Mouse (Mus musculus): Measurements from ENCODE around the gene Mpped1.
A peak's percentile ranks its signal among the peaks of the same experiment; 100 is the strongest.

Gene Mpped1

DNA sequence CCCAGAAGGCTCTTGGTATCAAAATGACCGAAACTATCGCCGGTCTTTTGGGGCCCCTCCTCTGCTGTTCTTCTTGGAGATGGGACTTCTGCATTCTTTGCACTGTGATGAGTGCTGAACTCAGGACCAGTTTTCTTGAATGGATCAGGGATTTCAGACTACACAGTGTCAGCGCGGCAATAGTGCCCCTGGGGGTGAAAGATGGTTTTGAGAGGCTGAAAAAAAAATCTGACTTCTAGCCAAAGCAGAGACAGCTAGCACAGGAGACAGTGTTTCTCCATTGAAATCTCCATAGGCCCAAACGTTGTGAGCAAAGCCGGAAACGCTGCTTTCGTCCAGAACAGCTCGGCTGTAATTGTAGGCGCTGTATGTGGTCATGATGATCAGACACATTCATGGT is 19.7 kb downstream of the Mpped1 start:
- no peak for DNase-seq

DNA sequence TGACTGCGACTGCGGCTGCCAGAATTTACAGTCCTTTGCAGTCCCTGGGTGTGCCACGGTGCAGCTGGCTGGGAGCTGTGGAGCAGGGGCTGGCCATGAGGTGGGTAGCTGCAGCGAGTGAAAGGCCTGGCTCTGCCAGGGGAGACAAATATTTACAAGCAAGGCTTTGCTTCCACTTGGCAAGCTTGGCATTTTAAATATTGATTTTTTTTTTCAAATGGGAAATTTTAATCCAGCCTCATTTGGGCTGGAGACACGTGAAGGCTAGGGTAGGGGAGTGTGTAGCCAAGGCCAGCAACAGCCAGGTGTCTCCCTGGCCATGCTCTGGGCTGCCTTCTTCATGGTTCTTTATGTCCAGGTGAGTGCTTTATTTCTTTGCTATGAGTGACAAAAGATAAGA is 21.7 kb downstream of the Mpped1 start:
- no peak for DNase-seq

DNA sequence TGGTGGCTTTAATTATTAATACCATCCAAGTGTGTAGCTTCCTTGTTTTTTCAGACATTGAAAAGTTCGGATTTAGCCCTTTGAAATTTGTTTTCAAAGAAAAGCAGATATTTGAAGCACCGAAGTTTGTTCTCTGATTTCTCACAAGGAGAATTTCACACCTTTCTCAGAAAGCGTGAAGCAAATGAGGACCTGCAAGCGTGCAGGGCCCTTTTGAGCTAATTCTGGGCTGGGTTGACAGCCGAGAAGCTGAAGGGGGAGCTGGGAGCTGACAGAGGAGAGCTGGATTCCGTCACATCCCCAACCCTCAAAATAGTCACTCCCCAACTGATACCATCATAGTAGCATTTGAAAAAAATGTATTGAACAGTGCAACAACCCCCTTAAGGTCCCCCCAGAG is 34.8 kb downstream of the Mpped1 start:
- DNase-seq, result no peak

DNA sequence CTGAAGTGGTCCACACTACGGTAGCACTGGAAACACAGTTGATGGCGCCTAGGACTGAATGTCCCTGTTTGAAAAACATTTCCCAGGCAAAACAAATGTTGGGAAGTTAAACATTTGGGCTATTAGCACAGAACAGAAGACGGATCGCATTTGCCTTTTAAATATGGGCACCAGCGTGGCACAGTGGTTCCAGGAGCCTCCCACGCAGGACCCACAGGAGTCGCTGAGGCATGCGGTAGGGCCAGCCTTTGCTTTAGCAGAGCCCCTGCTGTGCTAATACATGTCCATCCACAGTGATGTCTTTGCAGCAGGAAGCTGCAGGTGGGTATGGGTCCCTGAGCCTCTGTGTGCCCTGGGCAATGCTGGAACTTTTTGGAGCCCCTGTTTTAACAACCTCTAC is 48.7 kb downstream of the Mpped1 start:
- no peak for DNase-seq

DNA sequence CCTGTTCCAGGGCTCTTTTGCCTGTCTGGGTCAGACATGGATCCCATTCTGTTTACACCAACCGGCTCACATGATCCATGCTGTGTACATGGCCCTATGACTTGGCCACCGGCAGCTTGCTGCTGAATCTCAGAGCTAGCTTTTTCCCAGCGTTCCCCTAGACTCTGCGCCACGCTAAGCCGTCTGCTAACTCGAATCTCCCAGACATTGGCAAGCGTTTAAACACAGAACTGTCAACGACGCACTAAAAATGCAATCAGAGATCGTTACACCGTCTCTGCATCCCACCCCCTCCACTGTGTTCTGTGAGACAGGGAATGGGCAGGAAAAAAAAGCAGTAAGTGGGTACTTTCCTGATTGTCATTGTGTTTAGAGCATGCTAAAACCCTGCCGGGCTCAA is 50.0 kb downstream of the Mpped1 start:
- no peak for DNase-seq

DNA sequence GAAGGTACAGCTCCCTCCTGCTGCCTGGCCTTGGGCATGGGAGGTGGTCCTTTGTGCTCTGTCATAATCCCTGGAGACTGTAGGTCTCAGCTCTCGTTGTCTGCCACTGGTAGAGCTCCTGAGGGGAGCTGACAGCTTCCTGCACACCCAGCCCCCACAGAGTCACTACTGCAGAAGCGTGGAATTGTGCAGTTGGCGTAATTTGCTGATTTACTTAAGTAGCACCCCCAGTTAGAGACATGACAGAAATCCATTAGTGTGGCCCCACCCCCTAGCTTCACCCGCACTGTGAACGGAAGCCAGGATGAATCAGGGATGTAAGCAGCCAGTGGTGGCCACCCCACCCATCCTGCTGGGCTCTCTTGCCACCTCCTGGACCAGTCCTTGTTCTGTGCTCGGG is 53.0 kb downstream of the Mpped1 start:
- DNase-seq, result no peak

DNA sequence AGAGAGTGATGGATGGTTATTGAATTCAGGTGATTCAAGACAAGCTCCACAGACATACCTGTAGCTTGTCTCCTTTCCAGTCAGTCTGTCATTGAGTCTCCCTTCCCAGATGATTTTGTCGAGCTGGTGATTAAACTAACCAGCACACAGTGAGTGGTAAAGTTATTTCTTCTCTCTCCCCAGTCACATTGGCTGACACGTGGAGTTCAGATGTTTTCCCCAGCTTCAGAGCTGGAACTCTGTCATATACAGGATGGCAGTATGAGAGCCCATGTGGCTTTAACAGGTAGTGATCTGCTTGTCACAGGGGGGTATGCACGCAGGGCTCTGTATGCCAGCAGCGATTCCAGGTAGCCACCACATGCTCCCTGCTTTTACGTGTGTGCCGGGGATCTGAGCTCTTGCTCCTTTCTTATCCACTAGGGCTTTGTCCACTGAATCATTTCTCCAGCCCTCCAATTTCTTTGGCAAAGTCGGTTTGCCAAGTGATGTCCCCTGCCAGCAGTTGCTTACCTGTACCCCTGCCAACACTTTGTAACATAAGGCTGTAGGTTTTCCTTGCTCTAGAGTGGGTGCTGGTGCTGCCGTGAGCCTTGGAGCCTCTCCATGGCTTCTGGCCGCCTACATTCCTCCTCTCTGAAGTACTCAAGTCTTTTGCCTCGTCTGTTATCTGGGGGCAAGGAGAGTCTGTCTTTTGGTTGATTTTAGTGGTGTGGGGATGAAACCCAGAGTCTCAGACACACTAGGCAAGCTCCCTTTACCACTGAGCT is 61.9 kb downstream of the Mpped1 start:
- no peak for DNase-seq

DNA sequence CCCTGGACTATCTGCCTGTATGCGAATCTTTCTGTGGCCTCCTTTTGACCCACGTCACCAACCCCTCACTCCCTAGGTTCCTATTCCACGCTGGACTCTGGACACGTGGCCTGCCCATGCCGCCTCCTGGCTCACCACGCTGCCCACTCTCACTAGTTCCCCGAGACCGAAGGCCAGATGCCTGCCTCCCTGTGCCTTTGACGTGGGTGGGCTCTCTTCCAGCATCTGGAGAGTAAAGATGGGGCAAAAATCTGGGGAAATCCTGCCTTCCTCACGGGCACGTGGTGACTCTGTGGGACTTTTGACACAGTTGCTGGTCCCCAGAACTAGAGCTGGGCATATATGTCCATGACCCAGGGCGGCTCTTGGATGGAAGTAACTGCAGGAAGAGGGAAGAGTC is 63.2 kb downstream of the Mpped1 start:
- no peak for DNase-seq

DNA sequence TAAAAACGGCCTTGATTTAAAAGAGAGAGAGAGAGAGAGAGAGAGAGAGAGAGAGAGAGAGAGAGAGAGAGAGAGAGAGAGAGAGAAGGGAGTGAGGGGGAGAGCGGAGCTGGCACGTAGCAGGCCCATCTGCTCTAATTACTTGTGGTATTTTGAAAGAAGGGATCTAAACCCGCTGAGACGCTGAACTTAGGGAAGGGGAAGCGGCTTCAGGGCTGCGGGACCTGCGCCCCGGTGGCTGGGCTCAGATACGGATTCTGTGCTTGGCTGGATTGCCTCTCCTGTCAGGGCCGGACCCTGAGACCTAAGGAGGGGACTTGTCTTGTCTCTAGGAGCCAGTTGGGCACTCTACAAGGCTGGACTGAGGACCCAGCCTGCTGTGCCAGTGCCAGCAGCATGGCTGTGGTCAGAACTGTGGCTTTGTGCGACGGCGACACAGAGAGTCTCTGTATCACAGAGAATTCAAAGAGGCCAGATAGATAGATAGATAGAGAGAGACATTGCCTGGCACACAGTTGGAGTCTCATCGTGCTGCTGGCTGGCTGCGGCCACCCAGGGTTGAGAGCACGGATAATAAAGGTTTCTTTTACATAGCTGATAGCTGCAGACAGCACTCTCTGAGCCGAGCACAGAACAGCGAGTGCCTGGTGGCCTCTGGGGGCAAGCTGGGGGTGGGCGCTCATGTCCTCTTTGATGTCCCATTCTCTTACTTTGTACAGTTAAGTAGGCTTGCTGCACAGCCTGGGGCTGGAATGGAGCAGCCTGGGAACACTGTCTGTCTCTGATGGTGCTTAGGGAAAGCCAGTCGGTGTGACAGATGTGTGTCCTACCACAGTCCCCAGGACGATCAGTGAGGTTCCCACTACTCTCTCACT is 63.9 kb downstream of the Mpped1 start:
- no peak for DNase-seq

DNA sequence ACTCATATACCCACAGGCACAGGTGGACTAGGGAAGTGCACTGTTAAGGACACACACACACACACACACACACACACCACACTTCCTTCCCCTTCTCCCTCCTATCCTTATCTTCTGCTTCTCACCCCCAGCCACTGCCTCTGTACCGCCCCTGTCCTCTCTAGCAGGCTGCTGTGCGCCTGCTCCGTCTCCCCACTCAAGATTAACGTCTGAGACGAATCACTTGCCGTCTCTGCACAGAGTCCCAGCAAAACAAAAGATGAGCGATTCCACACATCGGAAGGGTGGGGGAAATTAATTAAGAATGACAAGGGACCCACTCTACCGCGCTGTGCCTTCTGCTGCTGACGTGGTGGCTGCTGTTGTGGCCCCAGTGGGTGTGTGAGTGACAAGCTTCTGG is 66.5 kb downstream of the Mpped1 start:
- DNase-seq, result no peak

DNA sequence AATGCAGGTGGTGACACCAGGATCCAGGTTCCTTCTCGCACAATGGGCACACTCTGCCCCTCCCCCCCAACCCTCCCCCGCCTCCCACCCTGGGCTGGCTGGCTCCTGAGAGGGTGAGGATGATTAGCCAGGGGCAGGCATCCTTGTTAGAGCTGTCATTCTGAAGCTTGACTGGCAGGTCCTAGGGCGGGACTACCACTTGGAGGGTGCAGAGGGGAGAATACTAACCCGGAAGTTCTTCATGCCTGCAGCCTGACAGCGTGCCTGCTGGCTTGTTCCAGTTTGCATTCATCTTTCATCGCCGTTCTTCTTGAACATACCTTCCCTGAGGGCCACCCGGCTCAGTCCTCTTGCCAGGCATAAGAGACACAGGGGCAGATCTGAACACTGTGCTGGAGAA is 67.3 kb downstream of the Mpped1 start:
- no peak for DNase-seq

DNA sequence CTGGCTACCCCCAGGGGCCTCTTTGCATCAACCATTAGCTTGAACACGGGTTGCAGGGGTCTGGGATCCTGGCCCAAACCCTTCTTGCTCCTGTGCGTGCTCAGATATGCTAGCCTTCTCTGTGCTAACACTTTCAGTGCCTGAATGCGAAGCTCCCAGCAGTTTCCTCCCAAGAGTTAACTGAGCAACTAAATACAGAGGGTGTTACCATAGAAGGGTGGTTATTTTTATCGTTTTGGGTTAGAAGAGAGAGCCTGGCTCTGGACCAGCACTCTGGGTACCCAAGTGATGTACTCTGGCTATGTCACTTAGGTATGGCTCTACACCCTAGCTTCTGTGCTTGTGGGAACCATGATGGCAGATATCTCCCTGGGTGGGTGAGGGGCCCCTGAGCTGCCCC is 68.2 kb downstream of the Mpped1 start:
- DNase-seq, result no peak

DNA sequence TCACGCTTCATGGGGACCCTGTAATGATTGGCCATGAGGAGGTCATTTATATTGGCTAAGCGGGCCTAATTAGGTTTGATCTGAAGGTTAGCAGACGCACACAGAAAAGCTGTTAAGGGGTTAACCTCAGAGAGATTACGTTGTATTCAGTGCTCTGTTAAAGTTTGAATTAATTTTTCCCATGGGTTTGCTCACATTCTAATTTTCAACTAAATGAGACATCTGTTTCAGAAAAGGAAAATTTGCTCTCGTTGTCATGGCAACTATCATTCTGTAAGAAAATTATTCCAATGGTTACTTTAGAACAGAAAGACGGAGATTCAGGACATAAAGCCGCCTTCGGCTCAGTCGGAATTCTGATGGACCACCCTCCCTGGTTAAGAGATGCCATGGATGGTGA is 68.9 kb downstream of the Mpped1 start:
- DNase-seq, result no peak

DNA sequence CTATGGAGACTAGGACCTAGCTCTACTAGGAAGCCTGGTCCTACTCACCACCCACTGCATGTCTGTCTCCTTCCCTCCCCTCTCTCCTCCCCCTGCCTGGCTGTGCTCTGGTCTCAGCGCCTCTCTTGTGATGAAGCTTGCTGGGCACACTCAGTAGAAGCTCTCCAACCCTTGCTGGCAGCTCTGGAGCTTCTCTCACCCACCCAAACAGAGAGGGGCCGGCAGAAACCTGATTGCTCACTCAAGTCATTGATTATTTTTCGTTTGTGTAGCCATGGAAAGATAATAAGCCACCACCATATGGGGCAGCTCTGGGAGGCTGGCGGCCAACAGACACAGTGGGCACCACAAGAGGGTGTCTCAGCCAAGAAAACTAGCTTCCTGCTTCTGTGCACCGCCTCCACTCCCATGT is 74.1 kb downstream of the Mpped1 start:
- no peak for DNase-seq

DNA sequence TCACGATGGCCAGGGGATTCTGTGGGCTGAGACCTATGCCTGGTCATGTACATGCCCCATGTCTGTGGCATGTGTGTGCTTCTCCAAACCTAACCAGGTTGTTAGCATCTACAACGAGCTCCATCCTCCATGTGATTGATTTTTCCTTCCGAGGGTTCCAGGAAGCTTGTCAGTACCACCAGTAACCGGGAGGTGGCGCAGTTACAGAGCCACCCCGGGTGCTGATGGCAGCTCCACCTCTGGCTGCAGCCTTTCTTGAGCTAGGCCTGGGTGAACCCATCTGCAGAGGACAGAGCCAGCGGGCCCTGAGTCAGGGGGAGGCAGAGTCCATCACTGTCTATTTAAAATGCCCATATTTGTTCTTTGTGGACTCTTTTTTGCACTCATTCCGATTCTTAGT is 77.9 kb downstream of the Mpped1 start:
- peak; percentile 35 to 39 for DNase-seq

DNA sequence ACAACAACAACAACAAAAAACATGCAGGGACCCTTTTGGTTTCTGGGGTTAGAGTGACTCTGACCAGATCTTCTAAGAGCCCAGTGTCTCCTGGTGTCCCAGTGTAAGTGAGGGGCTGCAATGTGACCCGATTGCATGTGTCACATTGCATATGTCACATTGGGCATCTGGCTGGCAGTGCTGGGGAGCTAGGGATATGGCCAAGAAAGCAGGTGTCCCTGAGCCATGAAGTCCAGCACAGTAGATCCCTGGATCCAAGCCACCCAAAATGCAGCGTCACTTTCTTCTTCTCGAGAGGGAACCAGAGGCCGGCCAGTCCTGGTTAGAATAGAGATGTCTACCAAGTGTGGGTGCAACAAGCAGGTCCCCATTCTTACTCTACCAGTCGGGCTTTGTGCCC is 86.4 kb downstream of the Mpped1 start:
- no peak for DNase-seq

DNA sequence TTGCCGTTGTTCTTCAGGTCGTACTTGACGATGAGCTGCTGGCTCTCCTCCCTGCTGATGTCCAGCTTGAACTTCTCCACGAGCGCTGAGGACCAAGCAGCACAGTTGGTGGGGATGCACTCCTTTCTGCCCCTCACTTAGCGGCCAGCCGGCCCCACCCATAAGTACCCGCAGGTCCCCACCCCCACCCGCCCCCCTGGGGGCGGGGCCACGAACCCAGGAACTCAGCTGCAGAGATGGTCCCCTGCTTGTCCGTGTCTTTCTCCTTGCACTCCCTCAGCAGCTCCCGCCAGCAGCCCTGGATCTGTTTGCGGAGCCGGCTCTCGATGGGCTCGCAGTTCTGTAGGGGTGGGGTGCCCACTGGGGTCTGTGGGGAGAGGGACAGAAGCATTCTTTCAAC is 91.7 kb downstream of the Mpped1 start:
- DNase-seq, result no peak

DNA sequence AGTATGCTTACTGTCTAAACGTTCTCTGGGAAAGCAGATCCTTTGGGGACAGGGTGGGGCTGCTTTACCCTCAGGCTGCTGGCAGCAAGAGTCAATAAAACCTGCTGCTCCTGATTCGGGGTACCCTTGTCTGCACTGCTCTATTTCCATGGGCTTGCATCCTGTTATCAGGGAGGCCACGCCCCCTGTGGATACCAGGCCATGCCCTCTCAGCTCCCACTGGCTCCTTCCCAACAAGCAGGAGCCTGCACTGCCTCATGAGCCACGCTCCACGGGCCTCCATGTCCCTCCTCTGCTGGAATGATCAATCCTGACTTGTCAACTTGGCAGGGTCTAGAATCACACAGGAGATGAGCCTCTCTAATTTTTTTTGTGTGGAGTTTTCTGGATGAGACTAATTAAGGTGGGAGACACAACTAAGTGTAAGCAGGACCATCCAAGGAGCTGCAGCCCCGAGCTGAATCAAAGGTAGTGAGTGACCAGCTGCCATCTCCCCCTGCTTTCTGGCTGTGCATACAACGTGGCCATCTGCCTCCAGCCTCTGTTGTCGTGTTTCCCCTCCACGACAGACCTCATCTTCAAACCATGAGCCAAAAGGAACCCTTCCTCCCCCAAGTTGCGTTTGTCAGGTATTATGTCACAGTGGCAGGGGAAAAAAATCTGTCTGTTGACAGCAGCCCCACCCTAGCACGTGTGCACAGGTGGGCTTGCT is 98.0 kb downstream of the Mpped1 start:
- DNase-seq, result no peak

DNA sequence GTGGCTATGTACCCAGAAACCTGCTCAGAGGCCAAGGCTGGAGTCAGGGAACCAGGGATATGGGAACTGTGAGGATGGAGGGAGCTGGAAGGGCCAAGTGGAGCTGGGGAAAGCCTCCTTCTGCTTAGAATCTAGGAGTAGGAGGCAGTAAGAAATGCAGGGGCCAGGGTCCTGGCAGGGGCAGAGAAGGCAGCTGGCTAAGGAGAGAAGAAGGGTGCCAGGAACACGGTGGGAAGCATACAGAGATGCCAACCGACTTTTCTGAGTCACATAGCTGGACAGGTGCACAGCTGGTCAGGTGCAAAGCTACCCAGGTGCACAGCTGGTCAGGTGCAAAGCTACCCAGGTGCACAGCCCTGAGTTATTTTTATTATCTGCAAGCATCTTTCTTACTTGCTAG is 98.6 kb downstream of the Mpped1 start:
- no peak for DNase-seq

DNA sequence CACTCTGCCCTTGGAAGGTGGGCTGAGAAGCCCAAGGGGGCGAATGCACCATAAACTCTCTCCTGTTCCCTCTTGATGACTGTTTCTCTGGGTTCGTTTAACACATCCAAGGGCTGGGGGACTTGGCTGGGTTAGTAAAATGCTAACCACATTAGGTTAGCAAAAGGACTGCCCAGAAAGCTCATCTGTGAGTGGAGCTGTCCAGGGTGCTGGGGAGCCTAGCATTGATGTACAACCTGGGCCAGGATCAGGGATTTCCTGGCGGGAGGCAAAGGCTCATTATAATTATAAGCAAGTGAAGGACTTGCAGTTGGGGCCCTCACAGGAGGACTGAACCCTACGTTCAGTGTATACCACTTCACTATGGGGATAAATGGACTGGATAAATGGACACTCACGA is 100.6 kb downstream of the Mpped1 start:
- DNase-seq, result no peak

DNA sequence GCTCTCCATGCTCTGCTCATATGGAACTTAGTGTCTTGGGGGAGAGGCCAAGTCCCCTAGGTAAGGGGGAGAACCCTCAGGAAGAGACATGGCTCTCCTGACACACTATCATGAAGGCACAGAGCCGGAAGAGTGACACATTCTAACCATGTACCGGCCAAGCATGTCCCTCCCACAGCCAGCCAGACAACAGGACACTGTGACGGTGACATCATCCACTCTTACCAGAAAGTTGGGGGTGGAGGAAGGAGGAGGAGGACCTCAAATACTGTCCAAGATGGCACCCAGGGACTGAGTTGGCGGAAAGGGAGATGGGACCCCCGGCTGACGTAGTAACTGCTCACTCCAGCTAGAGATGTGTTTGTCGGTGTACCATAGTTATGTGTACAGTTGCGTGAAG is 104.6 kb downstream of the Mpped1 start:
- no peak for DNase-seq

DNA sequence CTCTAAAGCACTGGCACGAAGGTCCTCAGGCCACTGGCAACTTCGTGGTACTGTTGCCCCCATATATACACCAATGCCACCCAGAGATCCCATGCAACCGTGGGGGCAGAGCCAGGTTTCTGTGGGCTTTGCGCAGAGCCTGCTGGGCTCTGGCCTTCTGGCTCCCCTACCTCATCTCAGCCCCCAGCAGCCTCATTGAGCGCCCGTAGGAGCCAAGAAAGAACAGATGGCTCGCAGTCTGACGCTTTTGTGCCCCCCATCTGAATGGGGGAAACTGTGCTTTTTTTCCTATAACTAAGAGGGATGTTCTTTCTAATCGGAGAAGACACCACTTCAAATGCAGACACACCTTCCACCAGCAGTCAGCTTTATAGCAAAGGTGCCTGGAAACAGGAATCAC is 105.0 kb downstream of the Mpped1 start:
- no peak for DNase-seq

DNA sequence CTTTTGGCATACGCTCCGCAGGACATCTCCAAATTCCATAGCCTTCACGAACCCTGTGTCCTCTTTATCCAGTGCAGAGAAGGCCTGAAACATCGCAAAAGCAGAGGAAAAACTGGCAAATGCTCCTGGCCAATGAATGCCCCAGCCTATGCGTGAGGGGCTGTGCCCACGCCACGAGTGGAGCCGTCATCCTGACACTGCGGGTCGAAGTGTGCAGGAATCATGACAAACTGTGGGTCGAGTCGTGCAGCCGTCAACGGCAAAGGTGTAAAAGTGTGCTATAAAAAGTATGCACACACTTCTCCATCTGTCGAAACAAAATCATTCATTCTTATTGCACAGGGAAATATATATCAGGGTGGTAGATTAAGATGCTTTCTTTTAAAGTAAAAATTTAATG is 113.6 kb downstream of the Mpped1 start:
- DNase-seq, result no peak

DNA sequence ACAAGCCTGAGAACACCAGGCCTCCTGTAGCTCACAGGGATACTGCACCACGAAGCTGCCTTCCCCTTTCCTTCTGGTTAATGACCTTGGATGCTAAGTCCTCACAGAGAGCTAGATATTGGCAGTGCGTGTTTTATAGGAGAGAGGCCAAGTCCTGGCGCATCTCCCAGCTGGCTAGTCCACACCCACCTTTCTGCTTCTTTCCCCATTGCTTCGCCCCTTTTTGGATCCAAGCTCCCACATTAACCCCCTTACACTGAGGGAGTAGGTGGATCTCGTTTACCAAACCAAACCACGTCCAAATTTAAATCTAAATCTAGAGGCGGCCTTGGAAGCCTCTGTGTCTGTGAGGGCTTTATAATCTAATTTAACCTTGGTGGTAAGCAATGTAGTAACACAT is 115.0 kb downstream of the Mpped1 start:
- DNase-seq, result no peak
